Mouse (Mus musculus) heart, adult 2 months (tissue): ENCODE data around the gene Msantd1. TPM values are rescaled to one million over a fixed set of nuclear protein-coding genes. Genes with fewer than 3 reads are reported as not detected.
A peak's percentile ranks its signal among the peaks of the same experiment; 100 is the strongest.

Source experiments
- DNase-seq, 2 experiments: peaks; one replicate each; pipeline ENCODE4 v3.0.0; 2021
- H3K27ac ChIP-seq: fragments of 200-600 bp; 2 replicates; pipeline ENCODE4 v1.8.1; 2022
- H3K27me3 ChIP-seq: fragments of 200-500 bp; 2 replicates; pipeline ENCODE4 v1.6.1; 2012; ENCODE audit warnings: mild to moderate bottlenecking, low read length, inconsistent platforms, mixed read lengths; ENCODE audit not compliant: control insufficient read depth, insufficient read depth
- H3K36me3 ChIP-seq: fragments of 200-500 bp; 2 replicates; pipeline ENCODE4 v1.6.1; 2012; ENCODE audit warnings: low read length, inconsistent platforms; ENCODE audit not compliant: control insufficient read depth, insufficient read depth
- H3K4me1 ChIP-seq: fragments of 200-500 bp; 2 replicates; pipeline ENCODE4 v1.6.1; 2011; ENCODE audit warnings: low read length; ENCODE audit not compliant: control insufficient read depth, insufficient read depth
- H3K4me3 ChIP-seq: fragments of 200-600 bp; 2 replicates; pipeline ENCODE4 v1.8.1; 2022
- H3K79me2 ChIP-seq: fragments of 200-500 bp; replicated peaks from 2 replicates; pipeline ENCODE4 v1.6.1; 2012; ENCODE audit warnings: mild to moderate bottlenecking, inconsistent platforms, low read length, moderate library complexity, mixed read lengths; ENCODE audit not compliant: control insufficient read depth, insufficient read depth
- H3K9ac ChIP-seq: fragments of 200-500 bp; 2 replicates; pipeline ENCODE4 v1.6.1; 2012; ENCODE audit warnings: low read depth, mild to moderate bottlenecking, control low read depth, inconsistent platforms, low read length, mixed read lengths
- CTCF ChIP-seq: fragments of 200-600 bp; IDR thresholded peaks from 2 replicates; pipeline ENCODE4 v1.8.1; 2022; ENCODE audit warnings: antibody characterized with exemption, mild to moderate bottlenecking, moderate library complexity
- EP300 ChIP-seq: fragments of 200-500 bp; IDR thresholded peaks from 2 replicates; pipeline ENCODE4 v1.6.1; 2011; ENCODE audit warnings: low read depth, low read length, control low read depth; ENCODE audit not compliant: insufficient read depth
- POLR2A ChIP-seq: fragments of 200-500 bp; IDR thresholded peaks from 2 replicates; pipeline ENCODE4 v1.6.1; 2011; ENCODE audit warnings: mild to moderate bottlenecking, low read depth, low read length, control low read depth; ENCODE audit not compliant: insufficient read depth
- WGBS: fragments of 180-500 bp; shearing (Covaris S2); methylation state at CpG from one replicate; pipeline ENCODE4 v1.1.7; 2018; 5-methylcytosine and 5-hydroxymethylcytosine counted together
- intact Hi-C: fragments of 180-260 bp; cut with DNase I; formaldehyde crosslinking; loops from one replicate; pipeline ENCODE4 v1.15.1; 2025
- polyA plus RNA-seq: library from polyadenylated mRNA; depleted of rRNA; stranded (reverse); fragments of >200 nt; gene quantifications from 2 replicates; pipeline ENCODE4 v1.2.3, GENCODE M21; 2012; rRNA removed
- total RNA-seq, 2 experiments: library from RNA; stranded (reverse); gene quantifications; 2 replicates each; pipeline ENCODE4 v1.2.3; 2021

The Msantd1 gene
- total and polyA plus RNA-seq, 3 experiments, result 0.66 to 0.96 TPM; not detected in 1

DNA sequence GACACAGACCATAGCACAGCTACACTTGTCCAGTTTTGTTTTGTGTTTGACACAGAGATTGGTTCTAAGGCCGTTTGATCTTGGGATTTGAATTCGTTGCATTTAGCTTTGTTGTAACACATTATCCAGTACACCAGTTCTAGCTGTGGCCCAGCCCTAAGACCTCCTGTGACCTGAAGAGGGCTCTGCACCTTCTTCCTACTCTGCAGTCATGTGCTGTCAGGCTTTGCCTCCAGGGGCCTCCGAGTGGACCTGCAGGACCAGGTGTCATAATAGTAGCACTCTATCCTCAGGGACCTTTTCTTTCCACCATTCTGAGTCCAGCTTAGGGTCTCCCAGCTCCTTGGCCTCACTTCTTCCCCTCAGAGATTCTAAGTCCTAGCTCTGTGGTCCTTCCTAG lies 64.7 kb downstream of the Msantd1 start:
- intact Hi-C loops, result no loop called here
- Histone ChIP-seq H3K9ac (no peak overlapping the region), H3K4me3 (no peak overlapping the region), H3K27me3 (no peaks in the 10 kb centered on the region), H3K4me1 (peaks cover 26% of the 10 kb centered on the region), H3K36me3 (peaks cover 3% of the 10 kb centered on the region; the same call in 1 of the 2 replicates), H3K27ac (peak overlapping the region; percentile 18), H3K79me2 (0 out of 2 replicates have a peak, but pooled peaks cover 2% of the 10 kb centered on the region)
- TF ChIP-seq CTCF, result peak; percentile 21; the same call in 1 of the 2 replicates
- TF ChIP-seq POLR2A, result no peak
- no peak for TF ChIP-seq EP300
- DNase-seq, result no peak
- 76% methylated on average over 3 of the region's 3 CpGs for WGBS

Other genes with a start within 250 kb of the Msantd1 start
- gene Nop14, start 247.9 kb upstream of the Msantd1 start, total RNA-seq, result 10 to 100 TPM; 11.4 to 11.8 TPM
- gene Nop14, start 247.9 kb upstream of the Msantd1 start, polyA plus RNA-seq, result 8.5 and 15.8 TPM in 2 replicates
- under 1 TPM; 0.84 TPM for gene Grk4, start 247.6 kb upstream of the Msantd1 start, total RNA-seq
- 0.74 and 1.3 TPM in 2 replicates for gene Grk4, start 247.6 kb upstream of the Msantd1 start, polyA plus RNA-seq
- 10 to 100 TPM; 11.5 to 12.0 TPM for gene Htt, start 146.3 kb upstream of the Msantd1 start, total RNA-seq
- gene Htt, start 146.3 kb upstream of the Msantd1 start, polyA plus RNA-seq, result 6.5 and 11.0 TPM in 2 replicates
- gene Rgs12, start 41.4 kb downstream of the Msantd1 start, total RNA-seq, result 10 to 100 TPM; 13.1 to 16.5 TPM
- gene Rgs12, start 41.4 kb downstream of the Msantd1 start, polyA plus RNA-seq, result 26.2 and 27.7 TPM in 2 replicates
- gene Hgfac, start 133.5 kb downstream of the Msantd1 start, total RNA-seq, result under 1 TPM; 0.47 to 0.96 TPM
- 0.94 and 1.3 TPM in 2 replicates for gene Hgfac, start 133.5 kb downstream of the Msantd1 start, polyA plus RNA-seq
- gene Dok7, start 148.8 kb downstream of the Msantd1 start, total RNA-seq, result 10 to 100 TPM; 34.9 to 35.6 TPM
- gene Dok7, start 148.8 kb downstream of the Msantd1 start, polyA plus RNA-seq, result 23.8 and 25.4 TPM in 2 replicates
- 10 to 100 TPM; 49.0 to 59.0 TPM for gene Lrpap1, start 197.8 kb downstream of the Msantd1 start, total RNA-seq
- 33.1 and 39.4 TPM in 2 replicates for gene Lrpap1, start 197.8 kb downstream of the Msantd1 start, polyA plus RNA-seq